Comparison of ENCODE assay signal across 25 mouse cellular contexts in the genomic region with DNA sequence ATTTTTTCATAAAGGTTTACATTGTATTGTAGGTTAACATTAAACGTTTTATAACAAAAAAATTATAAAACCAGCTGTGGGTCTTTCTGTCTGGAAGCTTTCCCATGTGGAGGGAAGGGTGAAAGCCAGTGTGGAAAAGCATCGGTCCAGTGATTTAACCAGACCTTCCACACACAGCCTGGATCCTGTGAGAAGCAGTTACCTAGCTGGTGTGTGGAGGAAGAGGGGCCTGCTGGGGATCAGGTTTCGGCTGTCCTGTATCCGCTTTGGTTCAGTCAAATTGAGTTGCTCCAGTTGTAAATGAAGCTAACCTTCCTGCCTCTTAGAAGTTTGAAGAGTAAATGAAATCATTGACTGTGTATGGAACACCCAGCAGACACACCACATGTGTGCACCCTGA. TPM values are rescaled to one million over a fixed set of nuclear protein-coding genes. Genes with fewer than 3 reads are reported as not detected.
"Had no signal": no experiment of that assay in that cellular context is flagged by ENCODE, and none has a peak within 500 bp of the region (broad histone marks: within the 10 kb centered on the region; RNA-seq: fewer than 3 reads in every experiment).

No protein-coding gene starts in this region.

- H3K9ac ChIP-seq: heart, embryonic 12.5 days; hindbrain, embryonic 12.5 days; hindbrain, embryonic 14.5 days; intestine, embryonic 15.5 days; limb, embryonic 12.5 days; liver, embryonic 12.5 days; liver, embryonic 14.5 days had no signal

- ATAC-seq: hindbrain, embryonic 16.5 days; inflammation-experienced regulatory T-cells, adult 6 months; intestine, embryonic 15.5 days; liver, embryonic 12.5 days had no signal

- DNase-seq: gastrocnemius, adult 2 months; gastrocnemius, postnatal 10 days; gastrocnemius, postnatal 25 days; heart, adult 18-20 months; heart, postnatal 10 days; heart, postnatal 4 days; kidney, adult 9 months; kidney, postnatal 4 days; liver; lung, adult 2 months had no signal

- H3K27me3 ChIP-seq: heart, embryonic 12.5 days; hindbrain, embryonic 12.5 days; intestine, embryonic 15.5 days; limb, embryonic 12.5 days; liver, embryonic 12.5 days had no signal

- H3K4me3 ChIP-seq: gastrocnemius, adult 2 months; heart, embryonic 10.5 days; heart, embryonic 12.5 days; hindbrain, embryonic 10.5 days; hindbrain, embryonic 12.5 days; intestine, embryonic 15.5 days; layer of hippocampus, adult 2 months; left cerebral cortex, adult 2 months; limb, embryonic 10.5 days; limb, embryonic 12.5 days; liver, embryonic 12.5 days had no signal

- H3K27ac ChIP-seq: gastrocnemius, adult 2 months; heart, embryonic 10.5 days; hindbrain, embryonic 10.5 days; hindbrain, embryonic 12.5 days; hindbrain, embryonic 14.5 days; intestine, embryonic 15.5 days; layer of hippocampus, adult 2 months; left cerebral cortex, adult 2 months; limb, embryonic 10.5 days; limb, embryonic 12.5 days; liver, embryonic 12.5 days; liver, embryonic 14.5 days had no signal

- H3K4me1 ChIP-seq: heart, embryonic 10.5 days; heart, embryonic 12.5 days; hindbrain, embryonic 10.5 days; hindbrain, embryonic 12.5 days; limb, embryonic 10.5 days; limb, embryonic 12.5 days; liver, embryonic 12.5 days had no signal

- H3K4me2 ChIP-seq: heart, embryonic 12.5 days; hindbrain, embryonic 12.5 days; hindbrain, embryonic 14.5 days; intestine, embryonic 15.5 days; limb, embryonic 12.5 days; liver, embryonic 12.5 days had no signal

- H3K9me3 ChIP-seq: heart, embryonic 10.5 days; hindbrain, embryonic 12.5 days; intestine, embryonic 15.5 days; limb, embryonic 10.5 days; limb, embryonic 12.5 days; liver, embryonic 12.5 days had no signal

RNA-seq across cellular contexts. Expression of a gene that starts 37.3 kb away (rescaled TPM):
- polyA plus RNA-seq: heart, embryonic 14.5 days; hindbrain, embryonic 12.5 days; inflammation-experienced regulatory T-cells, adult 6 months; limb, embryonic 10.5 days had no signal
